Mouse (Mus musculus) ES-E14 (cell line): ENCODE data around the gene Hamp2.

ENCODE experiments used
- CHD2 ChIP-seq: IDR thresholded peaks from 2 replicates; pipeline ENCODE4 v1.6.1; 2014; ENCODE audit warnings: mild to moderate bottlenecking, low read depth, low read length, inconsistent platforms
- HCFC1 ChIP-seq: IDR thresholded peaks from 2 replicates; pipeline ENCODE4 v1.6.1; 2012; ENCODE audit warnings: low read length, inconsistent platforms, borderline replicate concordance; ENCODE audit not compliant: insufficient read depth
- ZNF384 ChIP-seq: IDR thresholded peaks from 2 replicates; pipeline ENCODE4 v1.6.1; 2012; ENCODE audit warnings: low read depth, low read length, inconsistent platforms

GRCm38 (mm10) chr7:30908277-30908991 lies 16.0 kb downstream of the Hamp2 start:
- no peak for TF ChIP-seq CHD2
- no peak for TF ChIP-seq HCFC1
- no peak for TF ChIP-seq ZNF384
